Mouse (Mus musculus) B cell, adult 67 days (primary cell): ENCODE results near the gene Tifa. TPM values are rescaled to one million over a fixed set of nuclear protein-coding genes. Genes with fewer than 3 reads are reported as not detected.

Source experiments
- total RNA-seq, 2 experiments: library from RNA; stranded (reverse); gene quantifications; 4 replicates each; pipeline ENCODE4 v1.2.4; 2023

Tifa gene
- 10 to 100 TPM; 24.9 to 25.9 TPM for total RNA-seq

DNA sequence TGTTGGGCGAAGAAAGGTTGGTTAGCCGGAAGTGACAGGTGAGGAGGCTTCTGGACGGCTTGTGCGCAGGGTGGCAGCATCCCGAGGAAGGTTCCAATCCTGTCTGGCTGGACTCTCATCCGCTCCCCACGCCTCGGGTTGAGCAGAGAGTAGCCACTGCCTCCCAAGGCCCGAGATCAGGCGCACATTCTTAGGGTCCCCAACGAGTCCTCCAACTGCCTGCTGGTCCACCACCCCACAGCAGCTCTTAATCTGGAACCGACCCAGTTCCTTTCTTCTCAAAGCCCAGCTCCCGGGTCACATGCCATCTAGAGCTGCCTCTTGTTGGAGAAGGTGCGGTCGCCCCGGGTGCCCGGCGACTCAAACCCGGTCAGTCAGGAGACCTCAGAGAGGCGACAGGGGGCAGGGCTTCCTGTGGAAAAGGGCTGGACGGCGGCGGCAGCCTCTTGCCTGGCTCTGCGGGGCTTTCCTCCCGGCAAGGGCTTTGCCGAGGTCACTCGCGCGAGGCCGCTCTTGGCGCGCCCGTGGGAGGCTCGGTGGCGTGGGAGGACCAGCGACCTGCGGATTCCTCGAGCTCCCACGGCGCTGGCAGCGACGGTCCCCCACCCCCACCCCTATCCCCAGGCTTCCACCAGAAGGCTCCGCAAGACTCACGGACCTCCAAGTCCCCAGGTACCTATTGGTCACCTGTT lies at the start of gene Tifa:
Tifa (plus strand) TSS at position 306 of the 692 bp plus-strand sequence.

GRCm38 (mm10) chr3:127780021-127780644 lies 9.5 kb upstream of the Tifa start, which contains the start of gene Alpk1:
TSS of gene Alpk1 (minus strand) at chr3:127780527.

GRCm38 (mm10) chr3:127837154-127837865 lies 47.7 kb downstream of the Tifa start, which contains the start of gene Ap1ar:
TSS of gene Ap1ar (minus strand) at chr3:127837523.

Other genes with a start within 250 kb of the Tifa start
- gene Larp7, start 236.5 kb upstream of the Tifa start, total RNA-seq: 10 to 100 TPM; 41.3 to 43.6 TPM
- gene Zgrf1, start 236.3 kb upstream of the Tifa start, total RNA-seq: 10 to 100 TPM in 1 of 2 experiments, 1 to 10 TPM in 1; 9.1 to 10.4 TPM
- gene Neurog2, start 156.7 kb upstream of the Tifa start, total RNA-seq: not detected
- gene Alpk1, start 9.3 kb upstream of the Tifa start, total RNA-seq: 10 to 100 TPM in 1 of 2 experiments, 1 to 10 TPM in 1; 9.3 to 18.2 TPM
- 10 to 100 TPM; 42.5 to 53.6 TPM for gene Ap1ar, start 47.7 kb downstream of the Tifa start, total RNA-seq
- gene Fam241a, start 106.5 kb downstream of the Tifa start, total RNA-seq: 1 to 10 TPM; 6.3 to 7.0 TPM